Mouse (Mus musculus) C2C12 (cell line): ENCODE results near the gene Sp8. TPM values are rescaled to one million over a fixed set of nuclear protein-coding genes. Genes with fewer than 3 reads are reported as not detected.

Experiments used
- H3K27me3 ChIP-seq: one replicate; pipeline ENCODE4 v1.6.1; 2011; ENCODE audit not compliant: control insufficient read depth, insufficient read depth, insufficient read length
- H3K36me3 ChIP-seq: one replicate; pipeline ENCODE4 v1.6.1; 2011; ENCODE audit not compliant: control insufficient read depth, insufficient read depth
- H3K4me3 ChIP-seq: one replicate; pipeline ENCODE4 v1.5.1; 2011; ENCODE audit warnings: mild to moderate bottlenecking, control low read depth; ENCODE audit not compliant: poor library complexity, insufficient read depth, severe bottlenecking
- H3K79me2 ChIP-seq: one replicate; pipeline ENCODE4 v1.6.1; 2011; ENCODE audit not compliant: control insufficient read depth, insufficient read depth
- H3K79me3 ChIP-seq: one replicate; pipeline ENCODE4 v1.6.1; 2011; ENCODE audit warnings: low read depth, control low read depth
- H3ac ChIP-seq: one replicate; pipeline ENCODE3; 2011; ENCODE audit warnings: low read depth; ENCODE audit not compliant: control insufficient read depth, insufficient read length
- CEBPB ChIP-seq: IDR thresholded peaks from one replicate; pipeline ENCODE4 v1.6.1; 2011; ENCODE audit warnings: low read depth, mild to moderate bottlenecking, control low read depth, moderate library complexity
- CTCF ChIP-seq: IDR thresholded peaks from one replicate; pipeline ENCODE4 v1.5.1; 2011; ENCODE audit not compliant: control insufficient read depth, insufficient read depth, insufficient read length
- FOSL1 ChIP-seq: IDR thresholded peaks from one replicate; pipeline ENCODE4 v1.8.0; 2011; ENCODE audit warnings: mild to moderate bottlenecking, low read length; ENCODE audit not compliant: poor library complexity, insufficient read depth, severe bottlenecking
- MAX ChIP-seq: IDR thresholded peaks from one replicate; pipeline ENCODE4 v1.6.1; 2011; ENCODE audit warnings: mild to moderate bottlenecking, control low read depth
- MYOD1 ChIP-seq: IDR thresholded peaks from one replicate; pipeline ENCODE4 v1.6.1; 2011; ENCODE audit warnings: low read depth; ENCODE audit not compliant: control insufficient read depth, insufficient read length
- MYOG ChIP-seq: IDR thresholded peaks from one replicate; pipeline ENCODE4 v1.6.1; 2011; ENCODE audit not compliant: control insufficient read depth, insufficient read length; ENCODE audit errors: extremely low read depth
- USF1 ChIP-seq: IDR thresholded peaks from one replicate; pipeline ENCODE4 v1.6.1; 2011; ENCODE audit warnings: low read depth, mild to moderate bottlenecking, control low read depth, moderate library complexity
- long read RNA-seq, 2 experiments: library from polyadenylated mRNA; unstranded; transcript quantifications; one replicate each; pipeline ENCODE4 v2.0.0; 2019 to 2020
- polyA plus RNA-seq: library from polyadenylated mRNA; unstranded; fragments of >200 nt; fragmentation: generic; extraction: Trizol; gene quantifications from one replicate; pipeline ENCODE4 v1.2.1, GENCODE M21; 2012; ENCODE audit warnings: missing spikeins

Gene Sp8
- 1.2 TPM for polyA plus RNA-seq
- long read RNA-seq, experiment 1, partial matches to known transcripts: 0 of 11 reads
- long read RNA-seq, experiment 1, other reads (novel, unspliced or antisense): 11 of 11 reads
- long read RNA-seq, experiment 2, partial matches to known transcripts: 2 of 8 reads
- long read RNA-seq, experiment 2, other reads (novel, unspliced or antisense): 6 of 8 reads

DNA sequence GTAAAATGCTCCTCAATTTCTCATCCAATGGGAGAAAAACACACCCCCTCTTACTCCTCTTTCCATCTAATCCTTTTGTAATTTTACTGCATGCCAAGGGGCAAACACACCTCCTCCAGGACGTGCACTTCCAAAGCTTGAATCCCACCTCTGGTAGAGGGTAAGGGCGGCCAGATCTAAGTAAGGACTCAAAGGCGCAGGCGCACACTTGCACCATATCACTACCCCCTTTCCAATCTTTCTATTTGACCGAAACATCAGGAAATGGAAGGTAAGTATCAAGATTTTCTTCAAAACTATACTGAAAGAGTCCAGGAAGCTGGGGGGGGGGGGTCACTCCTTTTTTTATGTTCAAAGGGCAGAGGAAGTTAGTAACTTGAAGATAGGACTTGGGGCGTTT lies at the start of gene Sp8:
TSS of gene Sp8 (plus strand) at position 109 of the 400 bp plus-strand sequence.
- Histone ChIP-seq H3K79me2 (peaks cover 31% of the 10 kb centered on the region), H3K4me3 (peak within 1 kb of the TSS; percentile 53), H3K36me3 (peaks cover 18% of the 10 kb centered on the region), H3ac (peak within 1 kb of the TSS; percentile 89), H3K27me3 (no peaks in the 10 kb centered on the region), H3K79me3 (peaks cover 18% of the 10 kb centered on the region)
- no peak for TF ChIP-seq MYOD1
- no peak for TF ChIP-seq CTCF
- no peak for TF ChIP-seq MAX
- no peak for TF ChIP-seq USF1
- TF ChIP-seq MYOG: no peak
- TF ChIP-seq CEBPB: no peak
- TF ChIP-seq FOSL1: no peak

DNA sequence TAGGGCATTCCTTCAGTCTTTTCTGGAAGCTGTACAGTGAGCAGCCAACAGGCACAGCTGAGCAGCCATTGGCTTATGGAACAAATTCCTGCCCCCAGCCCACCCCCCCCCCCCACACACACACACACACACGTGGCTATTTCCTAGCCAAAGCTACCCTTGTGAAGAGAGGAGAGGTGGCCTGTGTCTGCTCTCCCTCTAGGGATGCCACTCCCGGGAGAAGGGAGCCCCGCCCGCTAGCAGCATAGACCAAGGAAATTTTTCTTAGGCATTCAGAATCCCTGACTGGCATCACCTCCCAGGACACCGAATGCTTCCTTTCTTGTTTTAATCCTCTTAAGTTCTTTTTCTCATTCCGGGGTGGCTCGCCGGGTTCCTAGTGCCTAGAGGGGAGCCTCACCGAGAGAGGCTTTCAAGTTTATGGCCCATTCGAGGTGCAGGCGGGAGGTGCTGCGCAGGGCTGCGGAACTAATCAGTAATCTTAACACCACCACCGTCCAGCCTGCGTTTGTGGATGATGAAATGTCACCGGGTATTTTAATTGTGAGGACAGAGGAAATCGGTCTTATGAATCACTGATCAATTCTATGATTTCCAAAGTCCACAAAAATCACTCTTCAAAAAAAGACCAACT lies 34.7 kb upstream of the Sp8 start:
- no peak for TF ChIP-seq CEBPB
- TF ChIP-seq CTCF: no peak
- TF ChIP-seq MAX: no peak
- Histone ChIP-seq H3K79me2 (no peaks in the 10 kb centered on the region), H3K79me3 (no peaks in the 10 kb centered on the region), H3ac (no peak overlapping the region), H3K27me3 (no peaks in the 10 kb centered on the region), H3K36me3 (no peaks in the 10 kb centered on the region), H3K4me3 (no peak overlapping the region)

DNA sequence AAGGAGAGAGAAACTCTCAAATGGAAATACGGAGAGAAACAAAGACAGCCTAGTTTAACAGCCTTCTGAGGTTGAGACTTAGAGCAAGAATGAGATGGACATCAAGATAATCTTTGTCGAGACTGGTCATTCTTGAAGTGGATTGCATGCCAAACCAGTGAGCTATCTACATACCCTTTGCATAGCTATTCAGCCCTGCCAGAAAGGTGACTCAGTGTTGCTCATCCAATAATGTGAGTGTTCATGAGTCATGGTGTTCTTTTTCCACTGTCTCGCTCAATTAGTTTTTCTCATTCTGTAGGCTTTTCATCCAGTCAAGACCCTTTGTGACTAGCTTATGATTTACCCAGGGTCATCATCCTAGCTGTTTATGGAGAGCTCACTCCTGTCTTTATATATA lies 31.6 kb upstream of the Sp8 start:
- Histone ChIP-seq H3K27me3 (no peaks in the 10 kb centered on the region), H3K79me2 (no peaks in the 10 kb centered on the region), H3K4me3 (no peak overlapping the region), H3K36me3 (no peaks in the 10 kb centered on the region), H3K79me3 (no peaks in the 10 kb centered on the region), H3ac (no peak overlapping the region)
- TF ChIP-seq MAX (no peak), CTCF (no peak), MYOG (no peak), CEBPB (peak; percentile 2), MYOD1 (peak; percentile 45), FOSL1 (peak; percentile 100)

DNA sequence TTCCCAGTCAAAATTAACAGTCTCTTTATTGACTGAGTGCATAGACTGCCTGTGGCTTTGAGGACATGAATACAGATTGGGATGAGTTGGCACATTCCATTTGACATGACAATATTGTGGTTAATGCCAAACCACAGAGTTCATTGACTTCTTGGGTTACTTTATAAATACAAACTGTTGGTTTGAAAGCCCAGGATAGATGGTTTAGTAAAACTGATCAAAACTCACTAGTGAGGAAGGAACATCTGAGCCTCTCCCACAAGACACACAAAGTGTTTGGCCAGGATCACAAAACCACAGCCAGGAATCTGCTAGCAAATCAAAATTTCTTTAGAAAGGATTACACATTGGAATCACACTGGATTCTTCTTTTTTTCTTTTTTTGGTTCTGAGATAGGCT lies 30.0 kb upstream of the Sp8 start:
- TF ChIP-seq CEBPB (peak; percentile 0), FOSL1 (peak; percentile 22), MYOD1 (no peak), MYOG (no peak)
- no peak overlapping the region for H3ac ChIP-seq

DNA sequence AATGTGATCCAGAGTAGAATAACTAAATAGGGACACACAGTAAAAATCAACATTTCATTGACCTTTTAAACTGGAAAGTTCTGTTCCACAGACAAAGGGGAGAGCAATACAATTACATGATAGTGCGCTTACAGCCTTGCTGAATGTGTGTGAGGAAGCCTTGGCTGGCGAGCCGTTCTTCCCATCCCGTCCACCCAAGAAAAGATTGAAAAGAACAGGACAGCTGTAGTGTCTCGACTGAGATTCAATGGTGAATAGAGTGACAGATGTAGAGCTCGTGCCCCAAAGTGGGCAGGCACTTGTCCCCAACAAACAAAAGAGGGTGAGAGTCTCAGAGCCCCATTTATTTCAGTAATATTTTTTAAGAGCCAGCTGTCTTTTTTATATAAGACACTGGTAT lies 16.2 kb upstream of the Sp8 start:
- H3K79me3 ChIP-seq: no peaks in the 10 kb centered on the region
- H3K79me2 ChIP-seq: no peaks in the 10 kb centered on the region
- H3K4me3 ChIP-seq: no peak overlapping the region
- no peaks in the 10 kb centered on the region for H3K27me3 ChIP-seq
- TF ChIP-seq USF1 (no peak), MAX (no peak), MYOG (no peak), MYOD1 (no peak), CEBPB (no peak), FOSL1 (no peak), CTCF (no peak)
- no peak overlapping the region for H3ac ChIP-seq
- H3K36me3 ChIP-seq: no peaks in the 10 kb centered on the region

More for the DNA sequence above, 30.0 kb upstream of the Sp8 start:
- no peaks in the 10 kb centered on the region for H3K79me3 ChIP-seq
- no peaks in the 10 kb centered on the region for H3K27me3 ChIP-seq
- H3K79me2 ChIP-seq: no peaks in the 10 kb centered on the region
- H3K36me3 ChIP-seq: no peaks in the 10 kb centered on the region
- H3K4me3 ChIP-seq: no peak overlapping the region

DNA sequence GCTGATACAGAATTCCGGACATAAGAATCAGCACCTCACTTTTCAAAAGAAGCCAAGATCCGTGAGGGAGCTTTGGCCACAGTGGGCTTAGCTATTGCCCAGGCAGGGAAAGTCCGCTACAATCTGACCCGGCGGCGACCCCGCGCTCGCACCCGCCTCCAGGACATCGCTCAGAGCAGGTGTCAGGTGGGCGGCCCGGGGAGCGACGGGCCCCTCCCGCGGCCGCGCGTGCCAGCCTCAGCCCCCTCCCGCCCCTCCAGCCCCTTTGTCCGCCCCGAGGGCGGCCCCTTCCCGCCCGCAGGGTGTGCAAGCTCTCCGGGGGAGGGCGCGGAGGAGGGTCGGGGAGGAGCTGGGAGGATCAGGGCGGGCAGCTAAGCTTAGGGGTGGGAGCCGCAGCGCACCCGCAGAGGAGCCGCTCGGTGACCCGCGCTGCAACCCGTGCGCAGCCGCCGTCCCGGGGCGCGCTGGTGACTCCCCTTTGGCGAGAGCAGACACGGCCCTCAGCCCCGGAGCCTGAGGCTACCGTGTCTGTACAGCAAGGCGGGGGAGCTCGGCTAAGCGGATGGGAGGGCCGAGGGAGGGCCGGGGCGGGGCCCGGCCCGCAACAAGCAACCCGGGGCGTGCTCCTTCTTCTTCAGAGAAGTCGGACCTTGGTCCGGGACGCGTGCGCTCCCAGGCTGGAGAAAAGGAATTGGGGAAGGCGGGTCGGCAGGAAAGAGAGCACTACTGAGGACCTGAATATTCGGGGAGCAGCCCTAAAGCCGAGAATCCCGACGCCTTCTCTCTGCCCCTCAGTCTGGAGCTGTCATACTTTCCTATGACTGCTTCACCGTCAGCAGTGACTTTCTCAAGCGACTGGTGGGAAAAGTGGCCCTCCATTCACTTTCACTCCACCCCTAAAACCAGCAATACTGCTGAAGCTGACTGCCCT lies 9.5 kb upstream of the Sp8 start:
- Histone ChIP-seq H3ac (peak overlapping the region; percentile 79), H3K79me3 (no peaks in the 10 kb centered on the region), H3K36me3 (no peaks in the 10 kb centered on the region), H3K27me3 (no peaks in the 10 kb centered on the region), H3K79me2 (no peaks in the 10 kb centered on the region), H3K4me3 (peak overlapping the region; percentile 30)
- TF ChIP-seq MYOD1 (no peak), CEBPB (no peak), CTCF (no peak), MAX (no peak), FOSL1 (no peak), MYOG (no peak), USF1 (no peak)
